In the genomic region with DNA sequence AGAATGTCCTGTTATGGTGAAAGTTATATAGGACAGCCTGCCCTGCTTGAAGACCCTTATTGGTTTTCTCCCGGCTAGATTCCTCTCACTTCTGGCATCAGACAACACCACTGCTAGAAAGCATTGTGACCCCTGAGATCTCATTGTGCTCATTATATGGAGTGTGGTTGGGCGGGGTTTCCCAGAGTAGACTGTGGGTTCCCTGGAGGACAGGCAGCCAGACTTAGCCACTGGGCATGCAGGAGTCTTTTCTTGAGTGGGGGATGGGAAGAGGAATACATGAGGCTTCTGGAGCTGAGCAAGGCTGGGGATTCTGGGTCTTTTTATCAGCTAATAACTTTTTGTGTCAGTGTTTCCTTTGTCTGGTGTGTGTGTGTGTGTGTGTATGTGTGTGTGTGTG, we compare ENCODE assay signal across 14 mouse cellular contexts.
A peak's percentile ranks its signal among the peaks of the same experiment; 100 is the strongest.
DNase-seq lines count a peak whose midpoint lies in the region; ATAC-seq and TF ChIP-seq lines count a peak whose summit lies in the region.
"Had no signal": no experiment of that assay in that cellular context is flagged by ENCODE, and none has a peak within 500 bp of the region (broad histone marks: within the 10 kb centered on the region; RNA-seq: fewer than 3 reads in every experiment).

No protein-coding gene starts in this region.

- H3K27ac ChIP-seq in neural tube, embryonic 11.5 days (ENCODE audit: low read depth, low read length) = no peak overlapping the region
- no peak overlapping the region for H3K27ac ChIP-seq in hindbrain, embryonic 10.5 days
- peak overlapping the region; percentile 35; the same call in 1 of the 2 replicates for H3K27ac ChIP-seq in midbrain, embryonic 12.5 days (replicated peaks)
- H3K27ac ChIP-seq in left cerebral cortex, adult 2 months = no peak overlapping the region

- TF ChIP-seq CTCF in left cerebral cortex, adult 2 months (IDR thresholded peaks at IDR 0.05) = no peak

- H3K27me3 ChIP-seq in neural tube, embryonic 11.5 days (ENCODE audit: control insufficient read depth, insufficient read depth, low read length) = no peaks in the 10 kb centered on the region
- H3K27me3 ChIP-seq in hindbrain, embryonic 10.5 days (ENCODE audit: insufficient read depth, poor library complexity, severe bottlenecking) = no peaks in the 10 kb centered on the region
- no peaks in the 10 kb centered on the region for H3K27me3 ChIP-seq in midbrain, embryonic 12.5 days
- H3K27me3 ChIP-seq: heart, embryonic 12.5 days had no signal

- DNase-seq in neural tube, embryonic 11.5 days (ENCODE audit: low spot score) = peak; percentile 52
- no peak for DNase-seq in neural tube, embryonic 10.5 days (ENCODE audit: extremely low spot score, low spot score)
- peak; percentile 27 for DNase-seq in hindbrain, embryonic 10.5 days (ENCODE audit: low spot score)
- peak; percentile 15 for DNase-seq in testis, postnatal 14 days (ENCODE audit: low spot score)
- DNase-seq in left cerebral cortex, adult 2 months (ENCODE audit: extremely low spot score in 1 of 2, low spot score in 2 of 2) = no peak
- no peak for DNase-seq in right cerebral cortex, postnatal 25 days
- DNase-seq in left cerebral cortex, postnatal 10 days (ENCODE audit: extremely low spot score in 1 of 2, low spot score in 2 of 2) = no peak
- DNase-seq: cerebellum, postnatal 14 days; liver, postnatal 0 days; thymus, adult 2 months had no signal

- peak; percentile 61; the same call in 1 of the 2 replicates for ATAC-seq in neural tube, embryonic 11.5 days (ENCODE audit: insufficient read depth, low FRiP score, low TSS enrichment)
- peak; percentile 80 for ATAC-seq in midbrain, embryonic 12.5 days (ENCODE audit: low FRiP score, low read depth)
- ATAC-seq: CD4-positive, CD25-positive, alpha-beta regulatory T cell, adult 4 months; intestine, postnatal 0 days; liver, postnatal 0 days had no signal

- H3K4me1 ChIP-seq in neural tube, embryonic 11.5 days (ENCODE audit: control insufficient read depth, insufficient read depth, low read length) = no peaks in the 10 kb centered on the region
- H3K4me1 ChIP-seq in hindbrain, embryonic 10.5 days (replicated peaks) = peaks cover 18% of the 10 kb centered on the region
- H3K4me1 ChIP-seq in midbrain, embryonic 12.5 days = peaks cover 17% of the 10 kb centered on the region

- no peak overlapping the region for H3K9ac ChIP-seq in neural tube, embryonic 11.5 days (ENCODE audit: low read length)
- no peak overlapping the region for H3K9ac ChIP-seq in midbrain, embryonic 12.5 days (replicated peaks)
- H3K9ac ChIP-seq: heart, embryonic 12.5 days; liver, postnatal 0 days had no signal

- H3K4me3 ChIP-seq in neural tube, embryonic 11.5 days (ENCODE audit: low read depth, low read length) = no peak overlapping the region
- no peak overlapping the region for H3K4me3 ChIP-seq in hindbrain, embryonic 10.5 days
- H3K4me3 ChIP-seq in midbrain, embryonic 12.5 days = no peak overlapping the region
- H3K4me3 ChIP-seq in left cerebral cortex, adult 2 months = no peak overlapping the region
- H3K4me3 ChIP-seq: heart, embryonic 12.5 days had no signal

- WGBS in neural tube, embryonic 11.5 days = 43% methylated on average over 2 of the region's 2 CpGs
- whole genome bisulfite sequencing in hindbrain, embryonic 10.5 days = 28% methylated on average over 2 of the region's 2 CpGs
- WGBS in midbrain, embryonic 12.5 days = 17% methylated on average over 2 of the region's 2 CpGs

- intact Hi-C loops in left cerebral cortex, adult 2 months (cut with DNase I) = no loop called here
- intact Hi-C loops in left cerebral cortex, postnatal 10 days (cut with DNase I) = no loop called here

- H3K36me3 ChIP-seq in neural tube, embryonic 11.5 days (ENCODE audit: control insufficient read depth, insufficient read depth, low read length) = no peaks in the 10 kb centered on the region
- no peaks in the 10 kb centered on the region for H3K36me3 ChIP-seq in hindbrain, embryonic 10.5 days
- no peaks in the 10 kb centered on the region for H3K36me3 ChIP-seq in midbrain, embryonic 12.5 days
- H3K36me3 ChIP-seq: heart, embryonic 12.5 days had no signal

- no peak overlapping the region for H3K4me2 ChIP-seq in neural tube, embryonic 11.5 days (ENCODE audit: low read depth)
- no peak overlapping the region for H3K4me2 ChIP-seq in midbrain, embryonic 12.5 days (replicated peaks)
- H3K4me2 ChIP-seq: heart, embryonic 12.5 days had no signal

- no peaks in the 10 kb centered on the region for H3K9me3 ChIP-seq in neural tube, embryonic 11.5 days (ENCODE audit: control insufficient read depth, low read length)
- H3K9me3 ChIP-seq in hindbrain, embryonic 10.5 days = no peaks in the 10 kb centered on the region
- no peaks in the 10 kb centered on the region for H3K9me3 ChIP-seq in midbrain, embryonic 12.5 days
- H3K9me3 ChIP-seq: heart, embryonic 12.5 days had no signal

Comparison
In these comparisons a context has a peak if more than half of its experiments do, and no peak if none do; other contexts are left out.
1. DNase-seq: peak in neural tube, embryonic 11.5 days (single experiment), hindbrain, embryonic 10.5 days (single experiment) and testis, postnatal 14 days (single experiment); none in neural tube, embryonic 10.5 days (single experiment), left cerebral cortex, adult 2 months (0 of 2), right cerebral cortex, postnatal 25 days (single experiment) and left cerebral cortex, postnatal 10 days (0 of 2).